Mouse (Mus musculus) mammary gland, adult 2 months (tissue): ENCODE data around the gene Oas1c. TPM values are rescaled to one million over a fixed set of nuclear protein-coding genes. Genes with fewer than 3 reads are reported as not detected.

Experiments
- polyA plus RNA-seq: library from polyadenylated mRNA; depleted of rRNA; stranded (reverse); fragments of >200 nt; gene quantifications from 2 replicates; pipeline ENCODE4 v1.2.3, GENCODE M21; 2012; ENCODE audit warnings: low replicate concordance; rRNA removed

Gene Oas1c
- 3.6 and 5.2 TPM in 2 replicates for polyA plus RNA-seq

DNA sequence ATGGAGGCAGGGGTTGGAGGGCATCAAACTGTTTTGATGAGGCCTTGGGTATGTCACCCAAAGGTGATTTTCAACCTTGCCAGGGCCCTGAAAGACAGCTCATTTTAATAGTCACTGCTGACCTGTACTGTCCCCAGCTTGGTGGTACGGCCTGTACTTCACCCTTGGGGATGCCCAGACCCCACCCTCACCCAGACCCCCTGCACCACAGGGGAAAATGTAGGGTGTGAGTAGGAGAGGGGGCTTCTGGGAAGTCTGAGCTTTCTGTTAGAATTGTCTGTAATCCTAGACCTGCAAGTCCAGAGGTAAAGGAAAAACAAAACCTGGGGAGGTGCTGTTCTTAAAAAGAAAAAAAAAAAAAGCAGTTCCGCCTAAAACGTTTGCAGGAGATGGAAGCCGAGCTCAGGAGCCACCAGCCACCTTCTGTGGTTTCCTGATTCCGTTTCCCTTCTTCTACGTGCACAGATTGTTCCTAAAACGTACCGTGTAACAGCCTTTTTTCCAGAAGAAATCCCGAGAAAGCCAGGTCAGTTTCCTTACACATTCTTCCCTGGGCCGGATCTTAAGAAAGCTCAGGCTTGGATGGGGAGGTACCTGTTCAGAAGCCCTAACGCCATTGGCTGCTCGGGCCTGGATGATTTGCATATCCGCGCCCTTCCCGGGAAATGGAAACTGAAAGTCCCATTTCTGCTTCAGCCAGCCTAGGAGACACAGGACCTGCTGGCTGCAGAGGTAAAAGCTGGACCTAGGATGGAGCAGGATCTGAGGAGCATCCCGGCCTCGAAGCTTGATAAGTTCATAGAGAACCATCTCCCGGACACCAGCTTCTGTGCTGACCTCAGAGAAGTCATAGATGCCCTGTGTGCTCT, at the start of gene Oas1c:
Oas1c (minus strand) TSS at position 564 of the 869 bp plus-strand sequence.

DNA sequence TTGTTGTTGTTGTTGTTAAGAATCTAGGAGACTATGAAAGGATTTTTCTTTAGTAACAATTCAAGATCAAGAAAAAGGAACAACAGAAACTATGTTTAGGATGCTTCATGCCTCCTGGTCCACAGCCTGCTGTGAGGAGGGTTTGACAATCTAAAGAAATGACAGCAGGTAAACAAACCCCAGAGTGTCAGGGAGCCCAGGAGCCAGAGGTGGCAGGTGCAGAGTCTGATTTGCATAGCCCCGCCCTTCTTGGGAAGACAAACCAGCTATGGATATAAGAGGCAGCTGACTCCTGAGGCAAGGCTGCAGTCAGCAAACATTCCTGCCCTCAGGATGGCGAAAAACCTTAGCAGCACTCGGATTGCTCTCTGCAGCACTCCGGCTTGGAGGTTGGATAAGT, 48.8 kb upstream of the Oas1c start, which contains the start of gene Oas1h:
Oas1h (plus strand) TSS at position 301 of the 400 bp plus-strand sequence.

DNA sequence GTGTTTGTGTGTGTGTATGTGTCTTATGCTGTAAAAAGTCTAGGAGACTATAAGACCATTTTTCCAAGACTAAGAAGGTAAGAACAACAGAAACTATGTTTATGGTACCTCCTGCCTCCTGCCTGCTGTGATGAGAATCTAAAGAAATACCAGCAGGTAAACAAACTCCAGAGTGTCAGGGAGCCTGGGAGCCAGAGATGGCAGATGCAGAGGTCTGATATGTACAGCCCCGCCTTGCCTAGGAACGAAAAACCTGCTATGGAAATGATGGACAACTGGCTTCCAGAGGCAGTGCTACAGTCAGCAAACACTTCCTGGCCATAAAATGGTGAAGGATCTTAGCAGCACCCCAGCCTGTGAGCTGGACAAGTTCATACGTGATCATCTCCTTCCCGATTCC, 34.8 kb upstream of the Oas1c start, which contains the start of gene Oas1f:
Oas1f (plus strand) TSS at position 301 of the 400 bp plus-strand sequence.

DNA sequence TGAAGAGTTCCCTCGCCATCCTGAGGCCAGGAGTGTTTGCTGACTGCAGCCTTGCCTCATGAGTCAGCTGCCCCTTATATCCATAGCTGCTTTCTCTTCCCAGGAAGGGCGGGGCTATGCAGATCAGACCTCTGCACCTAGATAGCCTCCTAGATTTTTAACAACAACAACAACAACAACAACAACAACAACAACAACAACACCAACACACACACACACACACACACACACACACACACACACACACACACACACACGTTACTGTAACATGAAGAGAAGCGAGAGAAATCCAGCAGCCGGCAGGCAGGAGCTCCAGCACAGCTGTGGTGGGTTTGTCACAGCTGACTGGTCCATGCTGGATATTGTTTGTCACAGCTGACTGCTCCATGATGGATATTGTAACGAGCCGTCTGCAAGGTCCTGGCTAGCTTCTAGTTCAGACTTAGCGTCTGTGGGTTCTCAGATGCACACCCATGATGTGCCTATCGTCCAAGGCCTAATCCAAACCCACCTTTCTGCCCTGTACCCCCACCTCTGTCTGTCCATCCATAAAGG, 16.8 kb downstream of the Oas1c start, which contains the start of gene Oas1e:
Oas1e (minus strand) TSS at position 51 of the 555 bp plus-strand sequence.

DNA sequence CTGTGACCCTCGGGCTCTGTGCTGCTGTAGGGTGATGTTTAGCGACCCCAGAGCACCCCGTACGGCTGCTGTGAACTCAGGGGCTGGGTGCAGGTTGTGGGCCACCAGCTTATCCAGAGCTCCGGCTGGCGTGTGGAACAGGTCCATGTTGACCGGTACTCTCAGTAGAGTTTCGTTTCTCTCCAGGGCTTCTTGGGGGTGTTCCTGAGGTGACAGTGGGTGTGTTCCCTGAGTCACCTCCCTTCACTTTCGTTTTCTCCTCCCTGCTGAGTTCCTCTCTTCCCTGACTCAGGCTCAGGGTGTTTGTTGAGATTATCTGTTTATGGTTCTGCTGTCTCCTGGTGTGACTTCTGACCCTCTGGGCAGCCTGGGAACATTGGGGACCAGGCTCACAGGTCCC, 34.8 kb downstream of the Oas1c start, which contains the start of gene Oas3:
Oas3 (minus strand) TSS at position 184 of the 400 bp plus-strand sequence.

Other genes with a start within 250 kb of the Oas1c start
- gene Tpcn1, start 223.8 kb downstream of the Oas1c start, polyA plus RNA-seq, result 96.5 and 128 TPM in 2 replicates
- gene Iqcd, start 223.5 kb downstream of the Oas1c start, polyA plus RNA-seq, result 0.09 and 0.10 TPM in 2 replicates
- gene Rita1, start 199.9 kb downstream of the Oas1c start, polyA plus RNA-seq, result 16.2 and 21.6 TPM in 2 replicates
- gene Ddx54, start 199.8 kb downstream of the Oas1c start, polyA plus RNA-seq, result 36.0 and 68.7 TPM in 2 replicates
- gene Cfap73, start 178.3 kb downstream of the Oas1c start, polyA plus RNA-seq, result not detected in 2 replicates
- 8.6 and 17.3 TPM in 2 replicates for gene Rasal1, start 163.7 kb downstream of the Oas1c start, polyA plus RNA-seq
- gene Dtx1, start 100.6 kb downstream of the Oas1c start, polyA plus RNA-seq, result 33.2 and 71.3 TPM in 2 replicates
- 16.2 and 35.6 TPM in 2 replicates for gene Oas2, start 62.7 kb downstream of the Oas1c start, polyA plus RNA-seq
- 6.4 and 7.7 TPM in 2 replicates for gene Oas3, start 34.9 kb downstream of the Oas1c start, polyA plus RNA-seq
- not detected in 2 replicates for gene Oas1e, start 17.0 kb downstream of the Oas1c start, polyA plus RNA-seq
- gene Oas1f, start 34.9 kb upstream of the Oas1c start, polyA plus RNA-seq, result 0.20 and 1.3 TPM in 2 replicates
- not detected in 2 replicates for gene Oas1h, start 48.9 kb upstream of the Oas1c start, polyA plus RNA-seq
- 3.5 and 4.9 TPM in 2 replicates for gene Oas1g, start 75.1 kb upstream of the Oas1c start, polyA plus RNA-seq
- 8.8 and 12.8 TPM in 2 replicates for gene Oas1a, start 95.0 kb upstream of the Oas1c start, polyA plus RNA-seq
- not detected in 2 replicates for gene Oas1d, start 102.0 kb upstream of the Oas1c start, polyA plus RNA-seq
- gene Rph3a, start 197.6 kb upstream of the Oas1c start, polyA plus RNA-seq, result 0.04 TPM in 1 of 2 replicates, not detected in the other